Mouse (Mus musculus): ENCODE results near the gene Ints5.
A peak's percentile ranks its signal among the peaks of the same experiment; 100 is the strongest.
"Not testable (repeated sequence)": the region's sequence is repeated elsewhere in the genome, so short reads cannot be mapped to it uniquely, and the experiment has no call there.

Gene Ints5

DNA sequence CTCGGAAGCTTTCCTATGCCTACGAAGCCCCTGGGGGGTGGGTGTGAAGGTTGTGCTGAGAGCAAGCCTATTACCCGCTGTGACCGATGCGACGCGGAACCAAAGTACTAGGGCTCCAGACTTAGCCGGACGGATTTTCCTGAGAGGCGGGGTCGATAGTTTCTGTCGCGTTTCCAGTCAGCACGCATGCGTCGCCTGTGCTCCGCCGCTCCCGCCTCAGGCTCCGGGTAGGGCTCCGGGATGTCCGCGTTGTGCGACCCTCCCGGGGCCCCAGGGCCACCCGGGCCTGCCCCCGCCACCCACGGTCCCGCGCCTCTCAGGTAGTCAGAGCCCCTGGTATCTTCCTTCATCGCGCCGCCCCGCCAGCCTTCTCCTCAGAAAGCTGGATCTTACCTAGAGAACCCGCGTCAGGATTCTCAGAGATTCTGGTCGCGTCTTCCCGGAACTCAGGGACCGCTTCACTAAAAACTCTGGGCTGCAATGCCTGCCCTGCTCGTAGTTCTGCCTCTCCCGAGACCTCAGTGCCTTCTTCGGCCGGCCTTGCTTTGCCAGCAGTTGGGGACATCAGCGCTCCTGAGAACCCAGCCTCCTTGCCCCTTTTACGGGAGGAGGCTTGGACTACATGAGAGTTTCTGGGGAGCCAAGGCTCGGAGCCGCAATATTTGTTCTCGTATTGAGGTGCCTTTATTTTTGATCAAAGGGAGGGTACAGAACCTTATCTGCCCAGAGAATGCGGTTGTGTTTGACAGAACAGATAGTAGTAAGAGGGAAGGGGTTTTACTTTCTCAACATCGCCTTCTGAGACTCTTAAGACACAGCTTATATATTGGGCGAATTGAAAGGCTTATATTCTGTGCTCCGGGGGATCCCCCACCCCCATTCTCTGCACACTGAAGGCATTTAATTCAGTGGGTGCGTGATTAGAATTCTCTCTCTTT lies at the start of gene Ints5:
Ints5 (plus strand) TSS at position 177 of the 938 bp plus-strand sequence.
- DNase-seq (ENCODE audit: low spot score in 2 of 2): peak; percentile 76 to 81

GRCm38 (mm10) chr19:8844371-8845129 lies 48.3 kb upstream of the Ints5 start:
- DNase-seq (ENCODE audit: low spot score in 2 of 2): peak; percentile 48 to 83

GRCm38 (mm10) chr19:8848356-8848755 lies 44.4 kb upstream of the Ints5 start:
- DNase-seq (ENCODE audit: low spot score in 2 of 2): no peak

- DNase-seq (ENCODE audit: low spot score in 2 of 2): peak; percentile 57 to 67
Measured at GRCm38 (mm10) chr19:8850402-8850901, 42.4 kb upstream of the Ints5 start, which contains the start of gene Lrrn4cl. TSS of gene Lrrn4cl (plus strand) at chr19:8850768.

DNA sequence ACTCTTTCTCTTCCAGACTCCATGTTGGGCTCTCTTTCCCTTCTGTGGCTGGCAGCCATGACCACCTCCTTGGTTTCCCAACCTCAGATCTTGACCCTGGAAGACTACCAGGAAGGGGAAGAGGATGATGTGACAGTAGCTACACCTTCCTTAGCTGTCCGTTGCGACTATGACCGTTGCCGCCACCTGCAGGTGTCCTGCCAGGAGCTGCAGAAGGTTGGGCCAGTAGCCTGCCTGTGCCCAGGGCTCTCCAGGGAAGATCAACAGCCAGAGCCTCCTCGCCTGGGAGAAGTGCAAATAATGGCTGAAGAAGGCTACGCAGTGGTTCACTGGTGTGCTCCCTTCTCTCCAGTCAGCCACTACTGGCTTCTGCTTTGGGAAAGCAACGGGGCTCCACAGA lies 41.2 kb upstream of the Ints5 start:
- DNase-seq (ENCODE audit: low spot score in 2 of 2): no peak

- no peak for DNase-seq (ENCODE audit: low spot score in 2 of 2)
Measured at GRCm38 (mm10) chr19:8852236-8852928, 40.4 kb upstream of the Ints5 start.

- no peak for DNase-seq (ENCODE audit: low spot score in 2 of 2)
Measured at GRCm38 (mm10) chr19:8853117-8853516, 39.7 kb upstream of the Ints5 start.

GRCm38 (mm10) chr19:8857689-8858088 lies 35.1 kb upstream of the Ints5 start:
- DNase-seq (ENCODE audit: low spot score in 2 of 2): no peak

DNA sequence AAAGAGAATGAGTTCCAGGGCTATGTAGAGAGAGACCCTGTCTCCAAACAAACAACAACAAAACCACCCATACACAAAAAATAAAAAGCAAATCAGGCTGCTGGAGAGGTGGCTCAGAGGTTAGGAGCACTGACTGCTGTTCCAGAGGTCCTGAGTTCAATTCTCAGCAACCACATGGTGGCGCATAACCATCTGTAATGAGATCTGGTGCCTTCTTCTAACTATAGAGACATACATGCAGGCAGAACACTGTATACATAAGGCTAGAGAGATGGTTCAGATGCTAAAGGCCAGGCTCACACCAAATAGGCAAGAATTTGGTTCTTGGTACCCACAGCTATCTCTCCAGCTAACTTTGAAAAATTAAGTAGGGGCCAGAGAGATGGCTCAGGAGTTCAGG lies 33.8 kb upstream of the Ints5 start:
- DNase-seq (ENCODE audit: low spot score in 2 of 2): no peak

GRCm38 (mm10) chr19:8864265-8864664 lies 28.5 kb upstream of the Ints5 start:
- DNase-seq (ENCODE audit: low spot score in 2 of 2): no peak

DNA sequence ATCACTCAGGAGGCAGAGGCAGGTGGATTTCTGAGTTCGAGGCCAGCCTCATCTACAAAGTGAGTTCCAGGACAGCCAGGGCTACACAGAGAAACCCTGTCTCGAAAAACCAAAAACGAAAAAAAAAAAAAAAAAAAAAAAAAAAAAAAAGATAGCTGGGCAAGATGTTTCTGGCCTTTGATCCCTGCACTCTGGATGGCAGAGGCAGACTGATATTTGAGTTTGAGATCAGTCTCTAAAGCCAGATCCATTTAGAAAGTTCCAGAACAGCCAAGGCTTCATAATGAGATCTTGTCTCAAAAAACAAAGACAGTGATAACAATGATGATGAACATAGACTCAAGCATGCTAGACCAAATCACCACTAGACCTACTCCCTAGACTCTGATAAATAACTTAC lies 22.4 kb upstream of the Ints5 start:
- not testable (repeated sequence) for DNase-seq (ENCODE audit: low spot score in 2 of 2)

DNA sequence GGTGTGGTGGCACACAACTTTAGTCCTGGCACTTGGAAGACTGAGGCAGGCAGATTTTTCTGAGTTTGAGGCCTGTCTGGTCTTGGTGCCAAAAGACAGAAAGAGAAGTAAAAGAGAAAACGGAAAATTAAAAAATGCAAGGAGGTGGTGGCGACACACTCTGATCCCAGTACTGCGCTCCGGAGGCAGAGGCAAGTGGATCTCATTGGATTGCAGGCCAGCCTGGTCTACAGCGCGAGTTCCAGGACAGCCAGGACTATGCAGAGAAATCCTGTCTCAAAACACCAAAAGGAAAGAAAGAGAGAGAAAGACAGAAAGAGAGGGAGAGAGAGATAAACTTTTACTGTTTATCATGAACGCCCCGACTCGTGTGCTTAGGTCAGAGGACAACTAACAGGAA lies 22.0 kb upstream of the Ints5 start:
- no peak for DNase-seq (ENCODE audit: low spot score in 2 of 2)

DNA sequence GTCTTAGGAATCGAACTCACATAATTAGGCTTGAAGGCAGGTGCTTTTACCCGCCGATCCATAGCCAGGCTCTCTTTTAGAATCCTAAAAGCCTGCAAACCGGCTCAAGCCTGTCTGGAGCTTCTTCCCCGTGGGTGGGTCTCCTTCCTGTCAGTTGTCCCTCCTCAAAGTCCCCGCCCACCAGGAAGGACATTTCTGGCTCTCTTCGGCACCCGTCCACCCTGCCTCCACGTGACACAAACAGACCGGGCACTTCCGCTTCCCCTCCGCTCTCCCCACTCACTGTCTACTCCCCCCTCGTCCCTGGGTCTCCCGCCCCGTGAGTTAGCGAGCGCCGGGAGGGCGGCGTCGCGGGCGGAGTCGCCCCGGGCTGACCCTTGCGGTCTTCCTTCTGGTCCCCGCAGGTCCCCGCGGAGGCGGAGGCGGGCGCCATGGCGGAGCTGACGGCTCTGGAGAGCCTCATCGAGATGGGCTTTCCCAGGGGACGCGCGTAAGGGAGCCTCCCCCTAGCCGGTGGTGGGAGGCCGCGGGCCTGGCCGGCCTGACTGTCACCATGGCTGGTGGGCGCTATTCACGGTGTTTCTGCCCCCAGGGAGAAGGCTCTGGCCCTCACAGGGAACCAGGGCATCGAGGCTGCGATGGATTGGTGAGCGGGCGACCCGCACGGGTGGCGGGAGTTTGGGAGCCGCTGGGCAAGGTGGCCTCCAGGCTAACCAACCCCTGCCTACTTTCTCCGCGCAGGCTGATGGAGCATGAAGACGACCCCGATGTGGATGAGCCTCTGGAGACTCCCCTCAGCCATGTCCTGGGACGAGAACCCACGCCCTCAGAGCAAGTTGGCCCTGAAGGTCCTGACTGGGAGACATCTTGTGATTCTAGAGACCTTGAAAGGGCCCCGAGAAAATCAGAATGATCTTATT lies 21.3 kb upstream of the Ints5 start, which contains the start of gene Ubxn1:
Ubxn1 (plus strand) TSS at position 230 of the 920 bp plus-strand sequence.
- peak; percentile 96 to 97 for DNase-seq (ENCODE audit: low spot score in 2 of 2)

DNA sequence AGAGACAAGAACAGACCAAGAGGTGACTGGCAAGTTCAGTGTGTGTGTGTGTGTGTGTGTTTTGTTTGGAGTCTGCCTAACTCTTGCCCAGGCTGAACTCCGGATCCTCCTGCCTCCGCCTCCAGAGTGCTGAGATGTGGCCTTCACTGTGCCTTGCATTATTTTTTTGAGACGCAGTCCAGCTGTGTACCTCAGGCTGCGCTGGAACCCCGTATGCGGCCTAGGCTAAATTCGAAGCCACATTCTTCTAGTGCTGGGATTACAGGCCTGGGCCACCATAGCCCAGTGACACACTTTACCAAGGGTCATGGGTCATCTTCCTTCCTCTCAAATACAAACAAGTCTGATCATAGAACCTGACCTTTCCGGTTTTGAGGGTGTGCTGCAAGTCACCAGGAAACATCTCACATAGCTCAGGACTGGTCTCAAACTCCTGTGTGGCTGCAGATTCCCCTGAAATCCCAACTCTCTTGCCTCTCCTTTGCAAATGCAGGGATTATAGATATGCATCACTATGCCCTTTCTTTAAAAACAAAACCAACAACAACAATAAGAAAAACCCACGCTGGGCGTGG lies 20.5 kb upstream of the Ints5 start:
- DNase-seq (ENCODE audit: low spot score in 2 of 2): no peak

DNA sequence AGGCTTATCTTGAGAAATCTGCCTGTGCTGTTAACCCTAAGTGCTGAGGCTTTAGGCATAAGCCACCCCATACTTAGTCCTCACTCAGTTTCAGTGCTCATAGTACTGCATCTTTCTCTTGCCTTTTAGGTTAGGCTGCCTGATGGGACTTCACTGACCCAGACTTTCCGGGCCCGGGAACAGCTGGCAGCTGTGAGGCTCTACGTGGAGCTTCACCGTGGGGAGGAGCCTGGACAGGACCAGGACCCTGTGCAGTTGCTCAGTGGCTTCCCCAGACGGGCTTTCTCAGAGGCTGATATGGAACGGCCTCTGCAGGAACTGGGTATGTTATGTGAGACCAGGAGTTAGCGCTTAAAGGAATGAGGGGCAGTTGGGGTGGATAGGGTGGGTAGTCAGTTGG lies 17.8 kb upstream of the Ints5 start:
- no peak for DNase-seq (ENCODE audit: low spot score in 2 of 2)

GRCm38 (mm10) chr19:8880311-8881033 lies 12.3 kb upstream of the Ints5 start, which contains the start of gene Uqcc3:
TSS of gene Uqcc3 (minus strand) at chr19:8880923.
- peak; percentile 85 to 87 for DNase-seq (ENCODE audit: low spot score in 2 of 2)

GRCm38 (mm10) chr19:8881034-8881392 lies 11.8 kb upstream of the Ints5 start:
- DNase-seq (ENCODE audit: low spot score in 2 of 2): no peak

DNA sequence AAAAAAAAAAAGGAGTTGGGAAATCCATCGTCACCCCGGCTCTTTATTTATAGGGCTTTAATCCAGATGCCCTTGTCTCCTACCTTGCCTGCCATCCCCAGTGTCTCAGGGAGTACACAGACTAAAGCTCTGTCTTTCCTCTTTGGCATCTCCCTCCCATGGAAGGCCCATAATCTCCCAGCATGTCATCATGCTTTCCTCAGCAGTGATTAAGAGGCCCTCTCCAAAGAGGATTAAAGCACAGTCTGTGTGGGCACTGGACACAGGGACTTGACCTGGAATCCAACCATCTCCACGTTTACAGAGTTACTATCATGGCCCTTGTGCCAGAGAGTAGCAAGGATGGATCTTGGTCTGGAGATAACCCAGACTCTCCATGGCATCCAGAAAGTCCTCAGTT lies 9.2 kb upstream of the Ints5 start, which contains the start of the genes Lbhd1 and Gm49403:
Lbhd1 (plus strand) TSS at position 117 of the 400 bp plus-strand sequence.
Gm49403 (plus strand) TSS at position 315 of the 400 bp plus-strand sequence.
- DNase-seq (ENCODE audit: low spot score in 2 of 2): no peak

DNA sequence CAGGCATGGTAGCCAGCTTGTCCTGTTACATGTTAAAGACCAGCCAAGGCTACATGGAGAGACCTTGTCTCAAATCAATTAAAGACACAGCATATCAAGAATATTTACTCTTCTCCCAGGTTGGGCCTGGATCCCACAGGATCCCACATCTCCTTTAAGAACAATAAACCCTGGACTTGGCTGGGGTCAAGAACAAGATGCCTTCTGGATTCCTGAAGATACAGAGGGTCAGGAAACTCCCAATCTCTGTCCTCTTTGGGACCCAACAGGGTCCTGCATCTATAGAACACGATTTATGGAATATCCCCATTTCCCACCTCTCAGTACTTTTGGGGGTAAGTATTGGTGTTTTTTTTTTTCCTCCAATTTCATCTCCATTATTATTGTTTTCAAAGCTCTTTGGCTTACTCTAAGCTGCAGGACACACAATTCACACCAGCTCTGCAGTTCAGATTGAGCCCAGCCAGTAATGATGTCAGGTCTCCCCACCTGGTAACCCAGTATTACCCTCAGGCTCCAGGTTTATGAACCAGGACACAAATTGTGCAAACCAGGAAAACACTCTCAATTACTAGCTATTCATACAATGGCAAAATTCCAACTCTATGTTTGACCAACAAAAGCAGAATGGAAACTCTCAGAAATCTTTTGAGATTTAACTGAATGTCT lies 5.8 kb upstream of the Ints5 start:
- no peak for DNase-seq (ENCODE audit: low spot score in 2 of 2)

Data from urinary bladder, postnatal 4 days (tissue).